Mouse (Mus musculus): Measurements from ENCODE around the gene Slpi.

Slpi gene

GRCm38 (mm10) chr2:164389020-164389419 lies at the start of gene Slpi:
Slpi (minus strand) TSS chr2:164389095.
- DNase-seq, result peak; percentile 46

DNA sequence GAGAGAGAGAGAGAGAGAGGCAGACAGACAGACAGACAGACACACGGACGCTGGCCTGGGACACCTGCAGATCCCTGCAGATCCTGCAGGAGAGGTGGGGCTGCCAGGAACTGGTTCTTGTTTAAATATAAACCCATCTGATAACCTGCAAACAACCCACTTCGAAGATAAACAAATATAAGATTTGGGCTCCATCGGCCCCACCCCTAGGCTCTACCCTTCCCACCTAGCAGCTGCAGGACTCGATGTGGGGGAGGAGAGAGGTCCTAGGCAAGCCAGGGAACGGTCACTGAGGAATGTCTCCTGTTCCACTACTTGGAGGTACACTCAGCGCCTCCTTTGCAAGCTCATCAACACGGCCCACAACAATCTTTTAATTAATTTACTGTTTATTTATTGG lies 49.4 kb upstream of the Slpi start:
- DNase-seq, result no peak

DNA sequence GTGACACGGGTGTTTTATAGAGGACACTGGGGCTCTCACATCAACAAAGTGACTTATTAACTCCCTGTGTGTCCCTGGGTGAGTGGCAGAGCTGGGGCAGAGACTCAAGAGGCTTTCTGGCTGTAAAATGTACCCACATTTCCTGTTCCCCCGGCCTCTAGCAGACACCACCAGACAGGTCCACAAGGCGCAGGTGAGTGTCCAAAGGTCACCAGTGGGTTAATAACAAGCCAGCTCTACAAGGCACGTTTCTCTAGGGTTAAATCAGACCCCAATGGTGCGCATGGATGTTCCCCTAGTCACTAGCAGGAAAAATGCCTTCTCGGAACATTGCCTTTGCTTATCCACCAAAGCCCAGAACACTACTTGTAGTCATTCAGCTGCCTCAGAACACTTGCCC lies 48.8 kb upstream of the Slpi start:
- DNase-seq, result peak; percentile 67

GRCm38 (mm10) chr2:164436961-164437360 lies 48.1 kb upstream of the Slpi start:
- peak; percentile 78 for DNase-seq

- DNase-seq, result no peak
These were observed 47.5 kb upstream of the Slpi start for GRCm38 (mm10) chr2:164436215-164436913.

DNA sequence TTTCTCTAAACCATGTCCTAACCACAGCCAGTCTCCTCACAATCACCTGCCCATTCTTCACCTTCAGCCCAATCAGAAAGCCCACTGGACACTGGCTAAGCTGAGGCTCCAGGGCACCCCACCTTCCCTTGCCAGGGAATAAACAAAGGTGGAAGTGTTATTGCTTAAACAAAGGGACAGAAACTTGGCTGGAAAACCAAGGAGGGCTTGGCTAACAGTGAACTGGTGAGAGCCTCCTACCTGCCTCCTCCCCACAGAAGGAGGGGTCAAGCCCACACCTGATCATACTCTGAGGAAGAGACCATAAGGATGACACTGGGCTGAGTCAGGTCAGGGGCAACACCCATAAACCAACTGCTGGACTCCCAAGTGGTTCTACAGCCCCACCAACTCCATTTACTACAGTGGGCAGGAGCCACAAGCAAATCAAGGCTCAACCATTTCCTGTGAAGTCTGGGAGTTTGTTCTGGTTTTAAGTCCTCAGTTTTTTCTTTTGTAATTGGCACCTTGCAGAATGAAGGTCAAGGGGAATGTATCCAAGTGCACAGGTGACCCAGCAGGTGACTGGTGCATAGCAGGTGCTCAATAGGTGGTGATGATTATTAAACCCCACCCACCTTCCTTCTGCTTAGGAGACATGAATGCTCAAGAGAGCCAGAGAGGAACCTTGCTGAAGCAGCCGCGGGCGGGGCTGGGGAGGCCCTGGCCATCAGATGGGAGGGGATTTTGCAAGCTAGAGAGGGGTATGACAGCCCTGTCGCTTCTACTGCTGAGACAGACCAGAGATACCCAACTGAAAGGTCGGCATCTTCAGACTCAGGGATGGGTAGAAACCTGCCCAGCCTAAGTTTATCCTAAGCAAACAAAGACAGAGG lies 46.6 kb upstream of the Slpi start:
- DNase-seq, result no peak

DNA sequence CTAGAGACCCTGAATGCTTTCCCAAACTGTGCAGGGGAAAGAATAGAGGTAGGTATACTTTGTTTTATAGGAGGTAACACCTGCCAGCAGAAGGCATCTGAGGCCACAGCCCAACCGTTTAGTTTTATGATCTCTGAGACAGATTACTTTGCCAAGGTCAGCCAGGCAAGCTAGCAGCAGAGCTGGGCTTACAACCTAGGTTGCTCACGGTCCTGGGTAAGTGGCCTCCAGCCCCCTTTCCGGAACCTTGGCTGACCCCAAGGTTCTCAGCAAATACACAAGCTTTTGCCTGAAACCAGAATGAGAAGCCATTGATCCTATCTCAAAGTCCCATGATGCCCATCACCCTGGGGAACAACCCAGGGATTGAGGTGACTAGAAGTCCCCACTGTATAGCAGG lies 45.8 kb upstream of the Slpi start:
- peak; percentile 42 for DNase-seq

DNA sequence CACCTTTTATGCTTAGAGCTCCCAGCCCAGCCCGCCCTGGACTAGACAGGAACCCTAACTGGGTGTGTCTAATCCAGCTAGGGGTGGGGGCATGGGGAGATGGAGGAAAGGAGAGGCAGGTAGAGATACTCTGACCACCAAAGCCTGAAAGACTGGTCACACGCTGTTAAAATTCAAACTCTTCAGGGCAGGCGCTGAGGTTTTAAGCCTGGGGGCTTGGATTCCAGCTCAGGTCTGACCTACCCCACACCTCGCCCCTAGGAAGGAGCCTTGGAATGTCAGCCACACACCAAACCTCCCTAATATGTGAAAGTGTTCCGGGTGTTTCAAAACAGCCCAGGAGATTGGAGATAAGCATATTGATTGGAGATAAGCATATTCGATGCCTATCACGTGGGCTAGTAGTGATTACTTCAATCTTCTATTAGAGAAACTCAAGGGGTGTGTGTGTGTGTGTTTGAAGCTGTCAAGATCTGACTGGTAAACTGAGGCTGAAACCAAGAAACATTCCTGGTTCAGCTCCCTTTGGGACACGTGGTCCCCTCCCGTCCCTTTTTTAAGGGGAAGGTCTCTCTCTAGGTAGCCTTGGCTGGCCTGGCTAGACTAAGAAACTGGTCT lies 44.5 kb upstream of the Slpi start:
- no peak for DNase-seq

- DNase-seq, result peak; percentile 62
These were observed 43.8 kb upstream of the Slpi start for GRCm38 (mm10) chr2:164432541-164433191.

- peak; percentile 60 for DNase-seq
These were observed 43.0 kb upstream of the Slpi start for GRCm38 (mm10) chr2:164431676-164432465.

DNA sequence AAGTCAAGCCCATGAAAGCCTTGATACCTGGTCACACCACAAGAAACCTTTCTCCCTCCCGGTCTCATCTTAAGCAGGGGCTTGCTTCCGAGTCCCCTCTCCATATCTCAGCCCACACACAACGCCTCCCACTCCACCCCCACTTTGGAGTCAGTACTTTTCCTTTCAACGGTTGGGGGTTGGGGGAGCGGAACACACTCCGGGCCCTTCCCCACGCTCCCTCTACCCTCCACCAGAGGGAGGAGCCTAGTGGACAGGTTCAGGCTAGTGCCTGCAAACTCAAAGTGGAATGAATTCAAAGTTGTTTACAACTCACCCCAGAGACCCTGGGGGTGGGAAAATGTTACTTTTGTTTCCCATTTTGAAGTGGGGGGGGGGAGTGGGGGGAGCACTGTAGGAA lies 41.8 kb upstream of the Slpi start:
- DNase-seq, result peak; percentile 74

GRCm38 (mm10) chr2:164429881-164430615 lies 41.2 kb upstream of the Slpi start:
- no peak for DNase-seq

GRCm38 (mm10) chr2:164428451-164428850 lies 39.6 kb upstream of the Slpi start:
- DNase-seq, result no peak

GRCm38 (mm10) chr2:164426952-164427351 lies 38.1 kb upstream of the Slpi start:
- DNase-seq, result no peak

GRCm38 (mm10) chr2:164426121-164426520 lies 37.2 kb upstream of the Slpi start:
- DNase-seq, result peak; percentile 49

- peak; percentile 64 for DNase-seq
These were observed 36.5 kb upstream of the Slpi start for GRCm38 (mm10) chr2:164425401-164425800.

GRCm38 (mm10) chr2:164424406-164424805 lies 35.5 kb upstream of the Slpi start:
- peak; percentile 8 for DNase-seq

DNA sequence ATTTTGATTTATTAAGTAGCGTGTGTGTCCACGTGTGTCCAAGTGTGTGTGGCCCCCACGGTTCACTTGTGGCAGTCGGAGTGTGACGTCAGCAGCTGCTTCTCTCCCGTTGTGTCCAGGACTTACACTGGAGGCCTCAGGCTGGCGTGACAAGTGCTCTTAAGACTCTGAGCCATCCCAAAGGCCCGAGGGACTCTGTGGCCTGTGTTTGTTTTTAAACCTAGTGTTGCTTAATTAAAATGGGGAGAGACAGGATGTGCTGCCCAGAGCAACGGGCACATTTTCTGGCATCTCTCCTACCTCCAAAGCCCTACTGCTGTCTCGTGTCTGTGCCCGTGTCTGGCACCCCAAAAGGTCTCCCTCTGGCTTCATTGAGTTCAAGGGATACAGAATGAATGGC lies 34.6 kb upstream of the Slpi start:
- peak; percentile 29 for DNase-seq

DNA sequence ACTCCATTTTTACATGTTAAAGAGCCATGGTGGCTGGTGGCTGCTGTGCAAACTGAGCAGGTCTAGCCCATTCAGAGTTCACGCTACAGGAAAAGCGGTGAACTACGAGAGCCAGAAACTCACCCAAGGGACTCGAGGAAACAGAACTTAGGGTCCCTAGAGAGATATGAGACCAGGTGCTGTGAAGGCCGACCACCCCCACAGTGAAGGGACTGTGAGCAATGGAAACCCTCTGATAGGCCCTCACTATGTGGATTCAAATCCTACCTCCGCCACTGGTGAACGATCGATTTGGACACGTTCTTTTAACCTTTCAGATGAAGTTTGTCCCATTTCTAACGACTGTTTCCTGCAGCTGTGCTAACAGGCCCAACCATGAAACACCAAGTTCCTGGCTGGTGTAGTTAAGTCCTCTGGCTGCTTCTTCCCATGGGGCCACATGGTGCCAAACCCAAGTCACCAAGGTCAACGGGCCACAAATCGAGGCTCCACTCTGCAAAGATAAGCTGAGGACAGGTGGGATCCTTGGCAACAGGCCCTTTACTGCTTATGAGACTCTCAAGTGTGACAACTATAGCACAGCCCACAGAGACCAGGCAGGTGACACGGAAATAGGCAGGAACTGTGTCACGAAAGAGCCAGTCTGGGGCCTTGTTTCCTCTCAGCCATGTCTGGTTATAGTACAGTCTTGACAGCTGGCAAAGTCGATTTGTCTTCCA lies 33.9 kb upstream of the Slpi start:
- peak; percentile 16 for DNase-seq

GRCm38 (mm10) chr2:164421979-164422378 lies 33.1 kb upstream of the Slpi start:
- DNase-seq, result peak; percentile 22

GRCm38 (mm10) chr2:164421306-164421705 lies 32.4 kb upstream of the Slpi start:
- DNase-seq, result no peak
